Mouse (Mus musculus) testis, adult 2 months (tissue): ENCODE measurements around the gene 2300002M23Rik.

ENCODE experiments used
- CTCF ChIP-seq: fragments of 200-500 bp; IDR thresholded peaks from 2 replicates; pipeline ENCODE4 v1.5.1; 2012; ENCODE audit warnings: low read depth, mild to moderate bottlenecking, inconsistent platforms, low read length, moderate library complexity; ENCODE audit not compliant: control insufficient read depth, insufficient read depth, insufficient replicate concordance
- POLR2A ChIP-seq: fragments of 200-500 bp; IDR thresholded peaks from 2 replicates; pipeline ENCODE4 v1.6.1; 2012; ENCODE audit warnings: low read depth, mild to moderate bottlenecking, inconsistent platforms, low read length, moderate library complexity; ENCODE audit not compliant: control insufficient read depth

DNA sequence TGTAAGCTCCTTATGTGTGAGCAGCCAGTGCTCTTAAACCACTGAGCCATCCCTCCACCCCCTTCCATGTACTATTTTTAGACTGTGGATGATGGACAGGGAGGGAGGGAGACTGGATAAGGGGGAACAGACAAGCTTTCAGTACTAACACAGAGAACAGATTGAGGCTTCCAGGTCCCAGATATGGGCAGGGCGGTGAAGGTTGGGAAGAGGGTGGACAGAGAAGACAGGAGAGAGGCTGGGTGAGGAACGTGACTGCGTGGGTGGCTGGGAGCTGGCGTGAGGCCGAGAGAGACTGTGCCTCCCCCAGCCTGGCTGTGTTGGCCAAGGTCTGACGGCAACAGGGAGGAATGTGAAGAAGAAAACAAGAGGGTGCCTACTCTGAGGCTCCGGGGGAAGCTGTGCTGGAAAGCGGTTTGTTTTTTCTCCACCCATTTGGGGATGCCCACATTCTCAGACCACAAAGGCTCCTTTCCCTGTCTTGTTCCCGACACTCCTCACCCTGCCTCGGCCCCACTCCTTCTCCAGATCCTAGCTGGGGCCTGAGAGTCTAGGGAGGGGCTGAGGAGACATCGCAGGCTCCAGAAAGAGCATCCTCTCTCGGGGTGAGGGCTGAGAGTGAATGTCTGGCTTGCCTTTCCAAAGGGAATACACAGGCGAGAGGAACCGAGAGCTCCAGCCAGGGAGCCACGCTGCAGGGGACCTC lies 17.7 kb upstream of the 2300002M23Rik start:
- TF ChIP-seq POLR2A (no peak), CTCF (no peak)
